Mouse (Mus musculus) limb, embryonic 14.5 days (tissue): ENCODE measurements around the gene Gclc. TPM values are rescaled to one million over a fixed set of nuclear protein-coding genes. Genes with fewer than 3 reads are reported as not detected.

ENCODE experiments used
- ATAC-seq: fragments of 200-750 bp; cut with Nextera tagmentation; 2 replicates; pipeline ENCODE4 v1.8.0; 2017; ENCODE audit warnings: low read depth, moderate number of reproducible peaks, moderate TSS enrichment; ENCODE audit not compliant: low FRiP score
- DNase-seq: peaks from one replicate; pipeline ENCODE4 v3.0.0-alpha.2; 2015; ENCODE audit warnings: low spot score
- H3K27ac ChIP-seq: fragments of 300-500 bp; sonication (generic); replicated peaks from 2 replicates; pipeline ENCODE4 v1.5.1; 2014; ENCODE audit warnings: low read depth, mild to moderate bottlenecking, low read length, moderate library complexity, mixed read lengths
- H3K27me3 ChIP-seq: fragments of 300-500 bp; sonication (generic); 2 replicates; pipeline ENCODE4 v1.6.1; 2014; ENCODE audit warnings: low read length, mixed read lengths; ENCODE audit not compliant: control insufficient read depth, insufficient read depth
- H3K36me3 ChIP-seq: fragments of 300-500 bp; sonication (generic); 2 replicates; pipeline ENCODE4 v1.6.1; 2014; ENCODE audit warnings: mild to moderate bottlenecking, low read length, moderate library complexity, mixed read lengths; ENCODE audit not compliant: control insufficient read depth, insufficient read depth
- H3K4me1 ChIP-seq: fragments of 300-500 bp; sonication (generic); 2 replicates; pipeline ENCODE4 v1.6.1; 2014; ENCODE audit warnings: antibody characterized with exemption, low read length, mixed read lengths; ENCODE audit not compliant: control insufficient read depth, insufficient read depth
- H3K4me2 ChIP-seq: fragments of 300-500 bp; sonication (generic); replicated peaks from 2 replicates; pipeline ENCODE4 v1.6.1; 2014; ENCODE audit warnings: low read depth, mild to moderate bottlenecking, low read length, moderate library complexity; ENCODE audit not compliant: severe bottlenecking
- H3K4me3 ChIP-seq: fragments of 300-500 bp; sonication (generic); replicated peaks from 2 replicates; pipeline ENCODE4 v1.5.1; 2014; ENCODE audit warnings: low read length
- H3K9ac ChIP-seq: fragments of 300-500 bp; sonication (generic); 2 replicates; pipeline ENCODE4 v1.6.1; 2014; ENCODE audit warnings: mild to moderate bottlenecking, low read depth, low read length, moderate library complexity; ENCODE audit not compliant: severe bottlenecking
- H3K9me3 ChIP-seq: fragments of 300-500 bp; sonication (generic); 2 replicates; pipeline ENCODE4 v1.6.1; 2016; ENCODE audit warnings: low read length; ENCODE audit not compliant: control insufficient read depth
- POLR2A ChIP-seq: fragments of 200-500 bp; IDR thresholded peaks from 2 replicates; pipeline ENCODE4 v1.8.0; 2012; ENCODE audit warnings: inconsistent platforms, mild to moderate bottlenecking, moderate library complexity, borderline replicate concordance; ENCODE audit not compliant: insufficient read depth, insufficient read length; ENCODE audit errors: extremely low read depth
- WGBS: fragments of 180-500 bp; shearing (Covaris S2); extraction: QIAGEN DNeasy Blood & Tissue Kit; methylation state at CpG from one replicate; pipeline ENCODE4 v1.1.7; 2014; 5-methylcytosine and 5-hydroxymethylcytosine counted together
- polyA plus RNA-seq, 2 experiments: library from polyadenylated mRNA; depleted of rRNA in 1 of 2; stranded (reverse) in 1 of 2; unstranded in 1 of 2; fragments of >200 nt; fragmentation: Nextera tagmentation in 1 of 2; extraction: Ambion mirVana in 1 of 2; gene quantifications; 2 replicates each; pipeline versions ENCODE4 v1.2.1 to v1.2.3; 2012 to 2014

Gene Gclc
- polyA plus RNA-seq, 2 experiments = 14.0 to 17.0 TPM

- Histone ChIP-seq H3K4me2 (no peak overlapping the region), H3K4me3 (no peak overlapping the region), H3K36me3 (no peaks in the 10 kb centered on the region), H3K4me1 (no peaks in the 10 kb centered on the region), H3K27me3 (no peaks in the 10 kb centered on the region), H3K27ac (no peak overlapping the region), H3K9me3 (no peaks in the 10 kb centered on the region), H3K9ac (no peak overlapping the region)
- 80% methylated on average over 2 of the region's 2 CpGs for WGBS
- TF ChIP-seq POLR2A = no peak
- no peak for ATAC-seq
- no peak for DNase-seq
Measured at GRCm38 (mm10) chr9:77727012-77727411, 27.3 kb upstream of the Gclc start.

- Histone ChIP-seq H3K36me3 (no peaks in the 10 kb centered on the region), H3K4me2 (no peak overlapping the region), H3K9ac (no peak overlapping the region), H3K9me3 (no peaks in the 10 kb centered on the region; the same call in 1 of the 2 replicates), H3K27me3 (no peaks in the 10 kb centered on the region), H3K4me3 (no peak overlapping the region), H3K27ac (no peak overlapping the region), H3K4me1 (no peaks in the 10 kb centered on the region)
- WGBS = 58% methylated on average over 3 of the region's 3 CpGs
- TF ChIP-seq POLR2A = no peak
- no peak for DNase-seq
- no peak for ATAC-seq
Measured at GRCm38 (mm10) chr9:77732067-77732466, 22.3 kb upstream of the Gclc start.

- no peak for ATAC-seq
Measured at GRCm38 (mm10) chr9:77737298-77738041, 16.9 kb upstream of the Gclc start.

GRCm38 (mm10) chr9:77741452-77741851 is 12.9 kb upstream of the Gclc start:
- Histone ChIP-seq H3K4me3 (no peak overlapping the region), H3K27ac (no peak overlapping the region), H3K9me3 (no peaks in the 10 kb centered on the region), H3K9ac (no peak overlapping the region), H3K27me3 (no peaks in the 10 kb centered on the region), H3K36me3 (no peaks in the 10 kb centered on the region), H3K4me2 (no peak overlapping the region), H3K4me1 (no peaks in the 10 kb centered on the region)
- DNase-seq (no peak), ATAC-seq (no peak)
- 80% methylated on average over 1 of the region's 1 CpGs for WGBS
- TF ChIP-seq POLR2A = no peak

More at GRCm38 (mm10) chr9:77737298-77738041, 16.9 kb upstream of the Gclc start:
- no peaks in the 10 kb centered on the region for H3K36me3 ChIP-seq
- no peak overlapping the region for H3K4me2 ChIP-seq
- no peak for TF ChIP-seq POLR2A
- H3K9me3 ChIP-seq = no peaks in the 10 kb centered on the region; the same call in 1 of the 2 replicates
- H3K27me3 ChIP-seq = no peaks in the 10 kb centered on the region
- H3K4me1 ChIP-seq = no peaks in the 10 kb centered on the region
- H3K4me3 ChIP-seq = no peak overlapping the region
- no peak overlapping the region for H3K9ac ChIP-seq
- 78% methylated on average over 6 of the region's 6 CpGs for WGBS
- no peak overlapping the region for H3K27ac ChIP-seq
- no peak for DNase-seq

DNA sequence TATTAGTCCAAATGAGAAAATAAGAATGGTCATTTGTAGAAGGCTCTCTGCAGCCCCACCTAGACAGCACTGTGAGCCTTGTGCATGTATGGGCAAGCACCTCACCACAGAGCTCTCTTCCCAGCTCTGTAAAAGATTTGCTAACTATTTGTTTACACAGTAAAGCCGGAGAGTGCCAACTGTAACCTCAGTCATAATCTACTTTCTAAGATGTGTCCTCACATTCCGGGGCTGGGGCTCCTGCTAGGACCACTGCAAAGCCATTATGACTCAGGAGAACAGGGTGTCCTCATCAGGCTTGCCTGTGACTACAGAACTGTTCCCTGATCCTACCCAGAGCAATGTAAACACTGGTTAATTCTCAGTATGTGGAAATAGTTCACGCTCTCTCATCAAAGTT is 9.5 kb upstream of the Gclc start:
- Histone ChIP-seq H3K27me3 (no peaks in the 10 kb centered on the region), H3K9me3 (no peaks in the 10 kb centered on the region), H3K27ac (no peak overlapping the region), H3K4me3 (no peak overlapping the region), H3K9ac (no peak overlapping the region), H3K4me2 (no peak overlapping the region), H3K4me1 (no peaks in the 10 kb centered on the region), H3K36me3 (no peaks in the 10 kb centered on the region)
- no peak for TF ChIP-seq POLR2A
- no peak for ATAC-seq
- DNase-seq = no peak
- 56% methylated on average over 3 of the region's 3 CpGs for WGBS
